Mouse (Mus musculus) forebrain, postnatal 0 days (tissue): Measurements from ENCODE around the gene Prim2. TPM values are rescaled to one million over a fixed set of nuclear protein-coding genes. Genes with fewer than 3 reads are reported as not detected.
"Not testable (repeated sequence)": the region's sequence is repeated elsewhere in the genome, so short reads cannot be mapped to it uniquely, and the experiment has no call there.

Experiments used
- ATAC-seq: fragments of 200-750 bp; cut with Nextera tagmentation; 2 replicates; pipeline ENCODE4 v1.8.0; 2017; ENCODE audit warnings: mild to moderate bottlenecking, moderate library complexity
- DNase-seq: peaks from one replicate; pipeline ENCODE4 v3.0.0-alpha.2; 2015
- H3K27ac ChIP-seq: fragments of 300-500 bp; sonication (generic); 2 replicates; pipeline ENCODE4 v1.5.1; 2014; ENCODE audit warnings: low read depth, mild to moderate bottlenecking, antibody characterized with exemption, low read length, moderate library complexity, mixed read lengths
- H3K27me3 ChIP-seq: fragments of 300-500 bp; sonication (generic); 2 replicates; pipeline ENCODE4 v1.6.1; 2014; ENCODE audit warnings: mild to moderate bottlenecking, low read length, mixed read lengths; ENCODE audit not compliant: insufficient read depth
- H3K36me3 ChIP-seq: fragments of 300-500 bp; sonication (generic); 2 replicates; pipeline ENCODE4 v1.6.1; 2014; ENCODE audit warnings: mild to moderate bottlenecking, moderate library complexity; ENCODE audit not compliant: insufficient read depth
- H3K4me1 ChIP-seq: fragments of 300-500 bp; sonication (generic); 2 replicates; pipeline ENCODE4 v1.6.1; 2014; ENCODE audit warnings: antibody characterized with exemption; ENCODE audit not compliant: insufficient read depth
- H3K4me2 ChIP-seq: fragments of 300-500 bp; sonication (generic); 2 replicates; pipeline ENCODE4 v1.6.1; 2014; ENCODE audit warnings: low read depth, mild to moderate bottlenecking, moderate library complexity
- H3K4me3 ChIP-seq: fragments of 300-500 bp; sonication (generic); 2 replicates; pipeline ENCODE4 v1.5.1; 2014; ENCODE audit warnings: low read depth, low read length, mixed read lengths
- H3K9ac ChIP-seq: fragments of 300-500 bp; sonication (generic); 2 replicates; pipeline ENCODE4 v1.6.1; 2014; ENCODE audit warnings: mild to moderate bottlenecking
- H3K9me3 ChIP-seq: fragments of 300-500 bp; sonication (generic); 2 replicates; pipeline ENCODE4 v1.6.1; 2016; ENCODE audit warnings: low read length
- CTCF ChIP-seq: sonication (generic); IDR thresholded peaks from 2 replicates; pipeline ENCODE4 v1.5.1; 2016; ENCODE audit warnings: antibody characterized with exemption, control low read depth, low read depth
- WGBS: fragments of 180-500 bp; shearing (Covaris S2); extraction: QIAGEN DNeasy Blood & Tissue Kit; methylation state at CpG from one replicate; pipeline ENCODE4 v1.1.7; 2014; 5-methylcytosine and 5-hydroxymethylcytosine counted together
- polyA plus RNA-seq: library from polyadenylated mRNA; unstranded; fragments of >200 nt; fragmentation: Nextera tagmentation; extraction: Ambion mirVana; gene quantifications from 2 replicates; pipeline ENCODE4 v1.2.1, GENCODE M21; 2015
- total RNA-seq: library from RNA; depleted of rRNA; stranded (reverse); fragments of >200 nt; gene quantifications from 2 replicates; pipeline ENCODE4 v1.2.3, GENCODE M21; 2014

The Prim2 gene
- total and polyA plus RNA-seq, 2 experiments from 2014 or later, result 18.3 to 26.9 TPM

DNA sequence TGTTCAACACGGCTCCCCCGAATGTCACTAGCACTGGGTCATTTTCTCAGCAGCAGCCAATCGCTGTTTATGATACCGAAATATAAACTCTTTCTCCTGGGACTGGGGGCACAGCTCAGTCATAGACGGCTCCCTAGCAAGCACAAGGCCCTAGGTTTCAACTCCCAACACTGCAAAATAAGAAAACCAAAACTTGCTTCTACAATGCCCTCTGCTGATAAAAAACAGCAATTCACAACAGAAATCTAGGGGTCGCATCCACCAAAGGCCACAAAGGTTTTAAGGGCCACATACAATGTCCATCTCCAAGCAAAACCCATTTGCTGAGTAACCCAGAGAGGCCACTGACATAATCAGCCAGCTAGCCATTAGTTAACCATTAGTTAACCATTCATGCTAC lies 41.8 kb downstream of the Prim2 start:
- WGBS, result 87% methylated on average over 6 of the region's 6 CpGs
- TF ChIP-seq CTCF, result peak; percentile 47
- DNase-seq, result peak; percentile 36

DNA sequence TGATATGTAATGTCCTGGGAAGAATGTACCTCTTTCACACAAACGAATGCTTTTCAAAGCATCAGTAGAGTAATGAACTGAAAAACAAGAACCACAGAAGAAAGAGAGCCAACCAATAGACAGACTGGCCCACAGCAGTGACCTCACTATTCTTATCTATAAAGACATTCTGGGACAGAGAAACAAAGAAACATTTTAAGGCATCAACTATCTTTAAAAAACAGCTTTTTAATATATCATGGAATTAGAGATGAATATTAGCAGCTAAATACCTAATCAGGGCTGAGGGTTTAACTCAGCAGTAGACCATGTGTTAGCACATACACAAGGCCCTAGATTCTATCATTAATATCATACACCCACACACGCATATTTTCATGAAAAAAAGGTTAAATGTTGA lies 42.5 kb downstream of the Prim2 start:
- Histone ChIP-seq H3K27ac (no peak overlapping the region), H3K4me3 (no peak overlapping the region), H3K27me3 (no peaks in the 10 kb centered on the region), H3K9ac (no peak overlapping the region), H3K36me3 (peaks cover 10% of the 10 kb centered on the region; the same call in 1 of the 2 replicates), H3K9me3 (no peaks in the 10 kb centered on the region), H3K4me2 (no peak overlapping the region), H3K4me1 (no peaks in the 10 kb centered on the region)
- no peak for ATAC-seq
- TF ChIP-seq CTCF, result no peak
- DNase-seq, result no peak
- WGBS, result 83% methylated on average over 2 of the region's 2 CpGs

More for the DNA sequence above, 41.8 kb downstream of the Prim2 start:
- Histone ChIP-seq H3K4me2 (no peak overlapping the region), H3K27ac (no peak overlapping the region), H3K4me1 (no peaks in the 10 kb centered on the region), H3K9me3 (no peaks in the 10 kb centered on the region), H3K36me3 (peaks cover 10% of the 10 kb centered on the region; the same call in 1 of the 2 replicates), H3K4me3 (no peak overlapping the region), H3K9ac (no peak overlapping the region), H3K27me3 (no peaks in the 10 kb centered on the region)
- ATAC-seq, result no peak

DNA sequence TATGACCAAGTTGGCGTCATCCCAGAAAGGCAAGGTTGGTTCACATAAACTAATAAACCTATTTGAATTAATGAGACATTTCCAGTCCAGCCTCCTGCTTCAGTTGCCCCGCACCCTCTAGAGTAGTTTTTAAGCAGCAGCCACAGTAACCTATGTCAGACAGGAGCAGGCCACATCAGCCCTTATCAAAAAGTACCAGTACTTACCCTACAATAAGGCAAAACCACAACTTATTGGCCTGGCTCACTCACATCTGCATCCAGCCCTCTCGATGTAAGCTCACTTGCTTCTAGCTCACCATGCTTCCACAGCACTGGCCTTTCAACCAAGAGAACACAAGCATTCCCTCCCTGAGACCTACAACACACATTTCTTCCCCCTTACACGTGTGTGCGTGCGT lies 44.7 kb downstream of the Prim2 start:
- Histone ChIP-seq H3K4me1 (no peaks in the 10 kb centered on the region), H3K9me3 (no peaks in the 10 kb centered on the region), H3K4me2 (no peak overlapping the region), H3K9ac (no peak overlapping the region), H3K4me3 (no peak overlapping the region), H3K27ac (no peak overlapping the region), H3K36me3 (peaks cover 6% of the 10 kb centered on the region; the same call in 1 of the 2 replicates), H3K27me3 (no peaks in the 10 kb centered on the region)
- no peak for TF ChIP-seq CTCF
- DNase-seq (no peak), ATAC-seq (no peak)
- WGBS, result 97% methylated on average over 6 of the region's 6 CpGs

DNA sequence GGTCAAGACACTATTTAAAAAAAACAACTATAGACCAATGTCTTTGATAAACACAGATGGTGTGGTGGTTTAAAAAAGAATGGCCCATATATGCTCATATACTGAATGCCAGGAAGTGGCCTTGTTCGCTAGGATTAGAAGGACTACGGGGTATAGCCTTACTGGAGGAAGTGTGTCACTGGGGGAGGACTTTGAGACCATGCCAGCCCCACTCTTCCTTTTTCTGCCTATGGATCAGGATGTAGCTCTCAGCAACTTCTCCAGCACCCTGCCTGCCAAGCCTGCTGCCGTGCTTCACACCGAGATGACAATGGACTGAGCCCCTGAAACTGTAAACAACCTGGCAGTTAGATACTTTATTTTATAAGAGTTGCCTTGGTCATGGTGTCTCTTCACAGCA lies 45.2 kb downstream of the Prim2 start:
- Histone ChIP-seq H3K27me3 (no peaks in the 10 kb centered on the region), H3K9me3 (no peaks in the 10 kb centered on the region), H3K4me1 (no peaks in the 10 kb centered on the region), H3K27ac (no peak overlapping the region), H3K4me3 (no peak overlapping the region), H3K9ac (no peak overlapping the region), H3K4me2 (no peak overlapping the region), H3K36me3 (peaks cover 3% of the 10 kb centered on the region; the same call in 1 of the 2 replicates)
- WGBS, result 80% methylated on average over 4 of the region's 4 CpGs
- TF ChIP-seq CTCF, result no peak
- no peak for DNase-seq
- ATAC-seq, result no peak

DNA sequence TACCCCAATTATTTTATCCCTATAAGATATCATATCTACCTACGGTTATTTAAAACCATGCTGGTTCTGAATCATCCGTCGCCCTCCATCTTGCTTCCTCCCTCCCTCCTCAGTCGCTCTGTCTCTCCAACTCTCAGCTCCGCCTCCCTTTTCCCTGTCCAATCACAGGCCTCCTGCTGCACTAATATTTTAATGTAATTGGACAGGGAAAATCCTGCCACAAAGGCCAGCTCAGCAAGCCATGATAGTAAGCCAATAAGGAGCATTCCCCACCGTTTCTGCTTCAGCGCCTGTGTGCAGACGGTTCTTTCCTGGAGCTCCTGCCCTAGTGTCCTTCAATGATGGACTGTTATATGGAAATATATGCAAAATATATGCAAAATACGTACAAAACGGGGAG lies 47.8 kb downstream of the Prim2 start:
- no peak overlapping the region for H3K4me2 ChIP-seq
- no peaks in the 10 kb centered on the region for H3K9me3 ChIP-seq
- no peaks in the 10 kb centered on the region for H3K27me3 ChIP-seq
- ATAC-seq (no peak), DNase-seq (no peak)
- no peaks in the 10 kb centered on the region for H3K4me1 ChIP-seq
- H3K27ac ChIP-seq, result no peak overlapping the region
- no peak overlapping the region for H3K4me3 ChIP-seq
- H3K36me3 ChIP-seq, result peaks cover 3% of the 10 kb centered on the region; the same call in 1 of the 2 replicates
- H3K9ac ChIP-seq, result no peak overlapping the region
- no peak for TF ChIP-seq CTCF
- WGBS, result 87% methylated on average over 10 of the region's 10 CpGs

DNA sequence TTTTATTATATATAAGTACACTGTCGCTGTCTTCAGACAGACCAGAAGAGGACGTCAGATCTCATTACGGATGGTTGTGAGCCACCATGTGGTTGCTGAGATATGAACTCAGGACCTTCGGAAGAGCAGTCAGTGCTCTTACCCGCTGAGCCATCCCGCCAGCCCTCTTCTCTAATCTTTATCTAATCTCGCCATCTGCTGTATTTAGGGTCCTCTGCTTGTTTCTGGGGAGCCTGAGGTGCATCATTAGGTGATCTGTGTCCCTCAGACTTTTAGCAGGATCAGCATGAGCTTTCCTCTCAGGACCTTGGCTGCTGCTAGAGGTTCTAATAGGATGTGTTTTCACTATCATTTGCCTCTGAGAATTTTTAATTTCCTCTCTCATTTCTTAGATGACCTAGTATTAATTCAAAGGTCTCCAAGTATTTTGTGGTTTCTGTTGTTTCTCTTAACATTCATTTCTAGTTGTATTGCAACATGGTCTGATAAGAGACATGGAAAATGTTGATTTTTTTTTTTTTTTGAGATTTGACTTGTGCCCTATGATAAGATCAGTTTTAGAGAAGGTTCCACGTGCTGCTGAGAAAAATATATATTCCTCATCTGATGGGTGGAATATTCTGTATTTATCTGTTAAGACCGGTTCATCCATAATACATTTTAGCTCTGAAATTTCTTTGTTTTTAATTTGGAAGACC lies 49.4 kb downstream of the Prim2 start:
- Histone ChIP-seq H3K9me3 (no peaks in the 10 kb centered on the region), H3K27ac (no peak overlapping the region), H3K36me3 (peaks cover 3% of the 10 kb centered on the region; the same call in 1 of the 2 replicates), H3K4me3 (no peak overlapping the region), H3K4me1 (no peaks in the 10 kb centered on the region), H3K4me2 (no peak overlapping the region), H3K9ac (no peak overlapping the region), H3K27me3 (no peaks in the 10 kb centered on the region)
- DNase-seq (no peak), ATAC-seq (no peak)
- TF ChIP-seq CTCF, result no peak
- WGBS, result 95% methylated on average over 9 of the region's 9 CpGs

DNA sequence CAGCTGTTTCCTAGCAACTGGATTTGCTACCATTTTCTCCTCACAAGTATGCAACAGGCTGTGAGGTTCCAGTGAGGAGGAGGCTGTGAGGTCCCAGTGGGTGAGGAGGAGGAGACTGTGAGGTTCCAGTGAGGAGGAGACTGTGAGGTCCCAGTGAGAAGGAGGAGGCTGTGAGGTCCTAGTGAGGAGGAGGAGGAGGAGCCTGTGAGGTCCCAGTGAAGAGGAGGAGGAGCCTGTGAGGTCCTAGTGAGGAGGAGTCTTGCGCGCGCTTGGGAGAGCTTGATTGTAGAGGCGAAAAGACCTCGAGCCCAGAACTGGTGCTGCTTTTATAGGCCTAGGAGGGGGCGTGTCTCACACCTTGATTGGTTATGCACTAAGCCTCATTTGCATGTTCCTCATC lies 53.0 kb downstream of the Prim2 start:
- H3K4me1 ChIP-seq, H3K9ac ChIP-seq, H3K27ac ChIP-seq, H3K27me3 ChIP-seq, H3K36me3 ChIP-seq, H3K9me3 ChIP-seq, ATAC-seq, H3K4me3 ChIP-seq, DNase-seq, H3K4me2 ChIP-seq: not testable (repeated sequence)
- 98% methylated on average over 5 of the region's 6 CpGs for WGBS
